Mouse (Mus musculus): ENCODE measurements around the gene E2f7. TPM values are rescaled to one million over a fixed set of nuclear protein-coding genes. Genes with fewer than 3 reads are reported as not detected.

The E2f7 gene
- total RNA-seq, 2 experiments from 2014 or later, result 1.2 to 1.4 TPM

Other genes with a start within 250 kb of the E2f7 start
- 100 to 1,000 TPM; 140 to 186 TPM for gene Csrp2, start 174.3 kb downstream of the E2f7 start, total RNA-seq (2021)